Mouse (Mus musculus): Measurements from ENCODE around the gene Zfp729a. TPM values are rescaled to one million over a fixed set of nuclear protein-coding genes. Genes with fewer than 3 reads are reported as not detected.
A peak's percentile ranks its signal among the peaks of the same experiment; 100 is the strongest.

Zfp729a gene
- polyA plus RNA-seq, 1 experiment: 1.4 TPM

DNA sequence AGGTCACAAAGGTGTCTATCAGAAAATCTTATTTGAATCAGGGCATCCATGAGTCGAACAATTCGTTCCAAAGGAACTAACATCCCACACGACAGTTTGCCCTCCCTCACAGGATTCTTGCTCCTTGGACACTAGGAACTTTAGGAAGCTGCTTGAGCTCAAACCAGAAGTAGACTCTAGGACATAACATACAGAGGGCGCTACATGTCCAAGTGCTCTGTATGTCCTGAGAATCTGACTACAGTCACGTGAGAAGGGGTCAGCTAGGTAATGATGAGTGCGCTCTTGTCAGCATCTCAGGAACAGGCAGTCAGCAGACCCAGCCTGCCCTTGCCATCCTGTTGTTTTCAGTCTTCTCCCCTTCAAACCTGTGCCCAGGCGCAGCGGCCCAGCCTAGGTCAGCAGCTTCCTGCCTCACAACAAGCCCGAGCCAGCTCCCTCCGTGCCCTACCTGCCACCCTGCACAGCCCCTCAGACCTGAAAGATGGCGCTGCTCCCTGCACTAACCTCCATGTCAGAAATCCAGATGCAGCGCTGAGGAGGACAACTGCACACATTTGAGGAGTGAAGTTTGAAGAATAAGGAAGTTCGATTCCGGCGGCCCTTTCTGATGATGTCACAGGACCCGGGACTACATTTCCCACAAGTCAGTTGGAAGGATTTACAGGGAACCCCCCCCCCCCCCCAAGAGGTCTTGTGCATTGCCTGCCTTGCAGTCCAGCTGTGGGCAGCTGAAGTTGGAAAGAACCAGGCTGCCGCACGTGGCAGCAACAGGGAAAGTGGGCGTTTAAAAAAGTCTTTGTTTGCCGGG is 28.3 kb downstream of the Zfp729a start, which contains the start of gene Zfp729b:
Zfp729b (minus strand) TSS at position 642 of the 811 bp plus-strand sequence.
- Histone ChIP-seq H3K27ac (ENCODE audit: insufficient read depth, low read depth, low read length) (peak within 1 kb of the TSS; percentile 83), H3K4me3 (ENCODE audit: insufficient read depth, low read depth, low read length) (peak within 1 kb of the TSS; percentile 97), H3K36me3 (ENCODE audit: control insufficient read depth, insufficient read depth, low read length) (no peaks in the 10 kb centered on the region), H3K4me1 (ENCODE audit: control insufficient read depth, insufficient read depth, low read length) (0 out of 2 replicates have a peak, but pooled peaks cover 2% of the 10 kb centered on the region), H3K27me3 (replicated peaks; ENCODE audit: control insufficient read depth, insufficient read depth, low read length) (no peaks in the 10 kb centered on the region)
- WGBS: 2% methylated on average over 20 of the region's 20 CpGs
- DNase-seq: peak; percentile 95
- TF ChIP-seq POLR2A (IDR thresholded peaks at IDR 0.05; ENCODE audit: low read depth, low read length): no peak
- TF ChIP-seq CTCF (conservative IDR thresholded peaks at IDR 0.05; ENCODE audit: insufficient read depth, insufficient read length, low read depth, low read length): 0 out of 2 replicates have a peak, but pooled peaks have one; percentile 10

GRCm38 (mm10) chr13:67572591-67573189 is 64.9 kb downstream of the Zfp729a start:
- Histone ChIP-seq H3K36me3 (ENCODE audit: control insufficient read depth, insufficient read depth, low read length) (no peaks in the 10 kb centered on the region), H3K27me3 (replicated peaks; ENCODE audit: control insufficient read depth, insufficient read depth, low read length) (no peaks in the 10 kb centered on the region), H3K27ac (ENCODE audit: insufficient read depth, low read depth, low read length) (no peak overlapping the region), H3K4me1 (ENCODE audit: control insufficient read depth, insufficient read depth, low read length) (no peaks in the 10 kb centered on the region), H3K4me3 (ENCODE audit: insufficient read depth, low read depth, low read length) (no peak overlapping the region)
- DNase-seq: no peak
- TF ChIP-seq CTCF (conservative IDR thresholded peaks at IDR 0.05; ENCODE audit: insufficient read depth, insufficient read length, low read depth, low read length): no peak
- TF ChIP-seq POLR2A (IDR thresholded peaks at IDR 0.05; ENCODE audit: low read depth, low read length): no peak
- 76% methylated on average over 5 of the region's 5 CpGs for WGBS

Other genes starting within 250 kb of the Zfp729a start
- 1.8 and 3.4 TPM in 2 replicates for gene Zfp429, start 238.0 kb downstream of the Zfp729a start, polyA plus RNA-seq (2012; rRNA removed)
- 0.24 and 0.44 TPM in 2 replicates for gene Zfp459, start 216.4 kb downstream of the Zfp729a start, polyA plus RNA-seq (2012; rRNA removed)
- 2.0 and 2.8 TPM in 2 replicates for gene Zfp874a, start 186.2 kb downstream of the Zfp729a start, polyA plus RNA-seq (2012; rRNA removed)
- 3.5 TPM in 2 replicates for gene Zfp874b, start 153.5 kb downstream of the Zfp729a start, polyA plus RNA-seq (2012; rRNA removed)
- gene Zfp58, start 137.2 kb downstream of the Zfp729a start, polyA plus RNA-seq (2012; rRNA removed): 0.88 and 1.3 TPM in 2 replicates
- not detected in 2 replicates for gene Gm26965, start 111.6 kb downstream of the Zfp729a start, polyA plus RNA-seq (2012; rRNA removed)
- gene Zfp87, start 111.6 kb downstream of the Zfp729a start, polyA plus RNA-seq (2012; rRNA removed): 28.0 and 30.8 TPM in 2 replicates
- 2.2 and 3.3 TPM in 2 replicates for gene Zfp748, start 84.0 kb downstream of the Zfp729a start, polyA plus RNA-seq (2012; rRNA removed)
- gene Zfp729b, start 28.1 kb downstream of the Zfp729a start, polyA plus RNA-seq (2012; rRNA removed): 0.49 and 0.86 TPM in 2 replicates
- not detected in 2 replicates for gene Gm49345, start within 50 bp of the Zfp729a start, polyA plus RNA-seq (2012; rRNA removed)
- gene Zfp738, start 49.3 kb upstream of the Zfp729a start, polyA plus RNA-seq (2012; rRNA removed): 3.6 and 4.2 TPM in 2 replicates
- 1.1 and 1.9 TPM in 2 replicates for gene Zfp65, start 91.4 kb upstream of the Zfp729a start, polyA plus RNA-seq (2012; rRNA removed)
- gene Zfp85, start 117.4 kb upstream of the Zfp729a start, polyA plus RNA-seq (2012; rRNA removed): 0.53 and 0.58 TPM in 2 replicates
- gene Zfp493, start 141.9 kb upstream of the Zfp729a start, polyA plus RNA-seq (2012; rRNA removed): 0.90 and 2.1 TPM in 2 replicates
- gene Zfp273, start 175.9 kb upstream of the Zfp729a start, polyA plus RNA-seq (2012; rRNA removed): 0.61 and 1.1 TPM in 2 replicates
- 1.9 and 2.5 TPM in 2 replicates for gene Gm10037, start 193.3 kb upstream of the Zfp729a start, polyA plus RNA-seq (2012; rRNA removed)
- gene BC048507, start 225.5 kb upstream of the Zfp729a start, polyA plus RNA-seq (2012; rRNA removed): not detected in 2 replicates